Mouse (Mus musculus) kidney, postnatal 10 days (tissue): ENCODE measurements around the gene Gm6993.

Experiments
- DNase-seq: peaks from one replicate; pipeline ENCODE4 v3.0.0; 2021; ENCODE audit warnings: mixed read lengths

Gm6993 gene

DNA sequence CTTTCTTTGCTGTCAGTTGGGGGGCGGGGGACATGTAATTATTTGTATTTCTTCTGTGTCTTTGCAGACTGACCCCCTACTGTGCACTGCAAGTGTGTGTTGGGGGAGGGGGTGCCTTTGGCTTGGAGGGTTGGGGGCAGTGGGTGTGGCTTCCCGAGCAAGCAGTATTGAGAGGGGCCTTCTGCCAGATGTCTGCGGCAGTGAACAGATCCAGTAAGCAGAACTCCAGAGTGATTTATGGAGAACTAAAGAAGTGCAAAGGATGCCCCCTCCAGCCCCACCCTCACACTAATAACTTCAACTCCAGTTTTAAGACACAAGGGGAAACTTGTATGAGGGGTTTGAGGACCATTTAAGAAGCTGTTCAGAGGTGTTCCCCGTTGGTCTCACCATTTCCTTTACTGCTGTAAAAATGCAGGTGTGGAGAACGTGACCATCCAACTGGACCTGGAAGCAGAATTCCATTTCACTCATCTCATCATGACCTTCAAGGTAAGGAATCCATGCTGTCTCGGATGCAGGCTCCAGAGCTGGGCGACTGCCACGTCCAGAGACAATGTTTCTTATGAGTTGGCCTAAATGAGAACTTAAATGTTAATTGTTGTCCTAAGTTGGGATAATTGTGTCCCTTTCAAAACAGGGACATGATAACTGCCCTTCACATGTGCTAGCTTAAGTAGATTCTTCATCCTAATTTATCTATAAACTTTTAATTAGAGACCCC lies 31.6 kb downstream of the Gm6993 start:
- peak; percentile 51 for DNase-seq

DNA sequence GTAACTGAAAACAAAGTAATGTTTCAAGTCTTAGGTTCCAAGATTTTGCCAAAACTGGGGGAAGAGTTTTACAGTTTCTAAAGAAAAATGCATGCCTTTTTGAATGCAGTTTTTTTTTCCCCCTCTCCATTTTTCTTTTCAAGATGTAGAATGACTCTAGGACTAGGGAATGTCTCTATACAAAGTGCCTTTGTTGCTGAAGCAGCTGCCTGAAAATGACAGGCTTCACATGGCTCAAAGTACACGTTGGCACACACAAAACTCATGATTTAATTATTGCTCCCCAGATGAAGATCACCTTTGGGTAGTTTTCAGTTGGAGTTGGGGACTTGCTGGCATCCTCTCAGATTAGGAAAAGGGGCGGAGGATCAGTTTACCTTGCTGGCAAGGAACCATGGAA lies 32.3 kb downstream of the Gm6993 start:
- no peak for DNase-seq

DNA sequence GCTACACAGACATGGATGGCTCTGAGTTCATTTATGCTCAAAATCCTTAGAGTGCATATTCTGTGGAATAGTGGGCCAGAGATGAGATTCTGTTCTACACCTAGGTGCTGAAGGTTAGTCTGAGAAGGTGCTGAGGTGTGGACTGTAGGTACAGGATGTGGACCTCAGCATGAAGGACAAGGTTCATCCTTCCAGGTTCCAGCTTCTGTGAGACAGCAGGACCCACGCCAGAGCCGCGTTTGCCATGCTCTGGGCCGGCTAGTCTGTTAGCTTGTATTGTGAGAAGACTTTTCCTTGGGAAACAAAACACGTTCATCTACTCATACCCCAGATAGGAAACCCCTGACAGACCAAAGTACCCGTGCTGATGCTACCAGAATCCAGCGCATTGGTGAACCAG lies 33.1 kb downstream of the Gm6993 start:
- peak; percentile 46 for DNase-seq

DNA sequence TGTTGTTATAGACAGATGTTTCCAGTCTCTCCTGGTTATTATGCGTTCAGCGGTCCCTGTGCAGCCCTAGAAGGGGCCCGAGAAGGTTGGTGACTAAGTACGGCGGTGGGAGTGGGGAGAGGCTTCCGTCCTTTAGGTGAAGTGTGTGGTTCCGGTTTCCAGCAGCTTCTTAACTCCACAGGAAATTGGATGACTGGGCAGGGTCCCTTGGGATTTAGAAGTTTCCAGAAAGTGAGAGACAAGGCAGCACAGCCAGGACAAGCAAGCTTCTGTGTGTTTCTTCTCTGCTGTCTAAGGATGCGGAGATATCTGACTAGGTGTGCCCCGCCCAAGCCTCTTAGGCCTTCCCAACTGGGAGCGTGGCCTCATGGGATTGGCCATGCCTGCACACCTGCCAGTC lies 34.8 kb downstream of the Gm6993 start:
- DNase-seq = peak; percentile 42

DNA sequence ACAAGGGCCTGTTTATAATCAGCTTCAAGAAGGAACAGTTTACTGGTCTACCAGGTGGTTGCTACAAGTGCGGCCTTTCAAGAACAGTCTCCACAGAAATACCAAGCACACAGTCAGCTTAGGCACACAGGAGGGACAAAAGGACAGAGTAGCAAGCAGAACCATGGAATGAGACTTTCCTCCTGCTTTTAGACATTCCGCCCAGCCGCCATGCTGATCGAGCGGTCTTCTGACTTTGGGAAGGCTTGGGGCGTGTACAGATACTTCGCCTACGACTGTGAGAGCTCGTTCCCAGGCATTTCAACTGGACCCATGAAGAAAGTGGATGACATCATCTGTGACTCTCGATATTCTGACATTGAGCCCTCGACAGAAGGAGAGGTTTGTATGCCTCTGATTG lies 37.7 kb downstream of the Gm6993 start:
- DNase-seq = no peak

DNA sequence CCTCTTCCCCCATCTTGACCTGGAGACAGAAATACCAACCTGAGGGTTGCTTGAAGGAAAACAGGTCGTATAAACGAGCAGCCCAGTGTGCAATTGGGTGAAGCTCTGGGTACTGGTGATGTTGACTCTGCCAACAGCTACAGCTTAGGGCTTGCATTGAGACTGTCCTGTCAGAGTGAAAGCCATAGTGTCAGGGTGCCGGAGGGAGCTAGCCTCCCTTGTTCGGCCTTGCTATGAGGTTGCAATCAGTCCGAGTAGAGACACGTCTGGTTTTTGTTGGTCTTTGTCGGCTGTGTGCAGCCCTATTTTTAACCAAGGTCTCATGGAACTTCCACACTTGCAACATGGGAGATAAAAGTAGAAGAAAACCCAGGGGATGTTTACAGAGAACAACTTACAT lies 39.7 kb downstream of the Gm6993 start:
- DNase-seq = no peak

DNA sequence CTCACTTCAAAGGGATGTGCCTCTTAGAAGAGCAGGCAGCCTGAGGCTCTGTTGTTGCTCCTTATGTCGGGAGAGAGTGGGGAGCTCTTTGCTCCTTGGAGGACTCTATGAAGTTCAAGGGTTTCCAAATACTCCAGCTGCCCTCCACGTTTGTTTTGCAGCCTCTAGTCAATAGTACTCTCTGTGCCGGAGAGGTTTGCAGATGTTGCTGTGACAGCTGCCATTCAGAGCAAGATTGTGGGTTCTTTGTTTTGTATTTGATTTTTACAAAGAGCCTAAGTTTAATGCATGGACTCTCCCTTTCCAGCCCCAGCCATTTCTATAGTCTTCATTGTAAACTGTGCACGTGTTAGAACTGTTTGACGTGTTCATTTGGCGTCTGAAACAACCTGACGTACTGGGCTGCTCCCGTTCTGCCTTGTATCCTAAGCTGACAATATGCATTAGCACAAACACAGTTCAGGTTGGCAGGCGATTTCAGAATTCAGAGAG lies 40.6 kb downstream of the Gm6993 start:
- DNase-seq = no peak

DNA sequence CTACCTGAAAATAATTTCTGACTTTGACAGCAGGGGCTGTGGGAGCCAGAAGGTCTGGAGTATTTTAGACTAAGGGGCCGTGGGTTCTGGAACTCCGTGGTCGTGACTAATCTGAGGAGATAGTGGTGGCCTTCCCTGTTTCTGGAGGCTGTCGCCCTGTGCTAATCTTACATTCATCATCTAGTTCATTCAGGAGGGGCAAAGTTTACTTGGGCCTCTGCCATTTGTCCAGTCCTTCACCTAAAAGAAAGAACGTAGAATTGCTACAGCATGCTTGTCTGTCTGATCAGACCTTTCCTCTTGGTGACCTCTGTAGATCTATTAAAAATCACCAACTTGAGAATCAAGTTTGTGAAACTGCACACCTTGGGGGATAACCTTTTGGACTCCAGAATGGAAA lies 41.7 kb downstream of the Gm6993 start:
- no peak for DNase-seq

DNA sequence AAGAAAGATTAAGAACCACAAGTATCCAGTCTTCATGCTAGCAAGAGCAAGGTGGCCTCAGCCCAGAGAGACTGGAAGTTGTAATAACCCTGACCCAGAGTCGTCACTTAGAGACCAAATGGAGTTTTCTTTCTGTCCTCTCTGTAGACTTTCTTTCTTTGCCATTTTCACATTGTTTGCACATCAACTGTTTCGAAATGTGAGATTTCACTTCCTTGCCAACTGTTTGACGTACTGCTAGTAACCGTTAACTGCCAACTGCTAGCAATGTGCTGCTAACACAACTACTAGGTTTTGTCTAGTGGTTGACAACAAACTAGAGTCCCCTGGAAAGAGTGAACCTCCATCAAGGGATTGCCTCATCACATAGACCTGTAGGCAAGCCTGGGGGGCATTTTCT lies 42.6 kb downstream of the Gm6993 start:
- DNase-seq = peak; percentile 4

DNA sequence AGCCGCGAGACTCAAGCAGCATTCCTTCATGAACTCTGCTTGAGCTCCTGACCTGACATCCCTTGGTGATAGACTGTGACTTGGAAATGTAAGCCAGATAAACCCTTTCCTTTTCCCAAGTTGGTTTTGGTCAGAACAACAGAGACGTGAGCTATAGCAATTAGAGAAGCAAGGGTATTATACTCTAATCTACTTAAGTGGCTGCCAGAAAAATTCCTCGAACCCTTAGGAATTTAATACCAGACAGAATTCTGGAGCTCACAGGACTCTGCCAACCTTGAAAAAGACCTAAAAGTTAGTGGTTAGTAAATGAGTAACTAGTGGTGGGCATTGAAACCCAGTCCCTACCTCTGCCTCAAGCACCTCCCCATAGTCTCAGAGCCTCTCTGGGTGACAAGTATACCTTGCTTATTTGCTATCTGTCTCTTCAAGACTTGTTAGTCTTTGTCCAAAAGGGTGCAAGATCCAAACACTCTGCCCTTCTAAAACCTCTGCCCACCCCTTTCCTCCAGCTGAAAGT lies 43.1 kb downstream of the Gm6993 start:
- no peak for DNase-seq

DNA sequence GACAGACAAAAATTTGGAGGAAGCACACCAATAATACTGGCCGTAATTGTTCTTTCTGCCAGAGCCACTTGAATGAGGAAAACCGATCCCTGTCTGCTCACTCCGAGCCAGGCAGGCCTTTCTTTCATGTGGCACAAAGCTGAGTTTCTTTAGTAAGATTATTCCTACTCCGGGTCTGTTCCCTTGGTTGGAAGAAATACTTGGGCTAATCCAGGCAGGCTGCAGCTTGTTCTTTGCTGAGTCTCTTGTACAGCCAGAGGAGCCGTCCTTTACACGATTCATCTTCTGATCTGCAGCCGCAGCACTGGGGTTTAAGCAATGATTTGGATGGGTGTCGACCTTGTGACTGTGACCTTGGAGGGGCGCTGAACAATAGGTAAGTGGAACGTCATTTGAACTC lies 48.5 kb downstream of the Gm6993 start:
- DNase-seq = no peak
